Mouse (Mus musculus): ENCODE measurements around the gene Ldlrad2. TPM values are rescaled to one million over a fixed set of nuclear protein-coding genes. Genes with fewer than 3 reads are reported as not detected.
"Not testable (repeated sequence)": the region's sequence is repeated elsewhere in the genome, so short reads cannot be mapped to it uniquely, and the experiment has no call there.

The Ldlrad2 gene
- polyA plus RNA-seq, 1 experiment from 2014 or later = not detected

DNA sequence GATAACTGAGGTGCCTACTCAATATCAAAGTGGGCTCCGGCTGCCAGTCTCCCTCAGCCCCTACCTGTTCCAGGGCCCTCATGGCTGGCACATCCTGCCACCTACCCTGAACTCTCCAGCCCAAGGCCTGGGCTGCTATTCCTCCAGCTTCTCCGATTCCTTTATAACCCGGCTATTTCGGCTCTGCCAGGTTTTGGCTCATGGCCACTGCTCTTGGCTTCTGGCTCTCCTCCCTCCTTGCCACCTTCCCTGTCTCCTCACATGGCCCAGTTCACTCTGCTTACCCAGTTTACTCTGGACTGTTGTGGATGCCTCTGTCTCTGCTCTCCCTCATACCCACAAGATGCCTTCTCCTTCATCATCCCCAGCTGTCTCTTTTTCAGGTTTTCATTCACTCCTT is 16.6 kb upstream of the Ldlrad2 start:
- no peaks in the 10 kb centered on the region for H3K36me3 ChIP-seq
- 88% methylated on average over 4 of the region's 4 CpGs for WGBS
- H3K27me3 ChIP-seq (replicated peaks) = no peaks in the 10 kb centered on the region
- no peak overlapping the region for H3K4me3 ChIP-seq (replicated peaks)
- peaks cover 8% of the 10 kb centered on the region for H3K4me1 ChIP-seq (replicated peaks)
- no peak overlapping the region for H3K9ac ChIP-seq
- H3K27ac ChIP-seq = no peak overlapping the region
- ATAC-seq = no peak
- H3K9me3 ChIP-seq = no peaks in the 10 kb centered on the region
- no peak overlapping the region for H3K4me2 ChIP-seq (replicated peaks)

DNA sequence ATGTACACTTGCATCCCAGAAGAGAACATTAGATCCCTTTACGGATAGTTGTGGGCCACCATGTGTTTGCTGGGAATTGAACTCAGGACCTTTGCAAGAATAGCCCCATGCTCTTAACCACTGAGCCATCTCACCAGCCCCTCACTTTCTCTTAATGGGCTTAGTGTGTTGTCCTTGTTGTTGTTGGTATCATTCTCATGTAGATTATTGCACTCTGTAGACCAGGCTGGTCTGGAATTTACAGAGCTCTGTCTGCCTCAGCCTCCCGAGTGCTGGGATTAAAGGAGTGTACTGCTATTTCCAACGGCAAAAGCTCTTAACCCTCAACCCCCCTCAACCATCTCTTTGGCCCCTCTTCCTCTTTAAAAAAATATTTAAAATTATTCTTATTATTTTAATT is 15.2 kb upstream of the Ldlrad2 start:
- no peak for ATAC-seq
- no peaks in the 10 kb centered on the region for H3K9me3 ChIP-seq
- no peak overlapping the region for H3K4me2 ChIP-seq (replicated peaks)
- no peaks in the 10 kb centered on the region for H3K36me3 ChIP-seq
- 91% methylated on average over 3 of the region's 3 CpGs for WGBS
- H3K27me3 ChIP-seq (replicated peaks) = no peaks in the 10 kb centered on the region
- H3K4me3 ChIP-seq (replicated peaks) = no peak overlapping the region
- H3K4me1 ChIP-seq (replicated peaks) = no peaks in the 10 kb centered on the region
- H3K27ac ChIP-seq = no peak overlapping the region
- no peak overlapping the region for H3K9ac ChIP-seq

DNA sequence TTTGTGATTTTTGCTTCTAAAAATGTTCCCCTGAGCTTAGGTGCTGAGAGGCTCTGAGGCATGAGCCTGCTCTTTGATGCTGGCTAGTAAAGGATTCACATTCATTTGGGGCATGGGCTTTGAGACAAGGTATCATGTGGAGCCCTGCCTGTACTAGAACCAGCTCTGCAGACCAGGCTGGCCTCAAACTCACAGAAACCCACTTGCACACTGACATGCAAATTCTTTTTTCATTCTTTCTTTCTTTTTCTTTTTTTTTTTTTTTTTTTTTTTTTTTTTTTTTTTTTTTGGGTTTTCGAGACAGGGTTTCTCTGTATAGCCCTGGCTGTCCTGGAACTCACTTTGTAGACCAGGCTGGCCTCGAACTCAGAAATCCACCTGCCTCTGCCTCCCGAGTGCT is 14.7 kb upstream of the Ldlrad2 start:
- H3K4me1 ChIP-seq (replicated peaks); H3K27me3 ChIP-seq (replicated peaks); H3K4me3 ChIP-seq (replicated peaks); H3K36me3 ChIP-seq; H3K4me2 ChIP-seq (replicated peaks); H3K9me3 ChIP-seq; H3K9ac ChIP-seq; H3K27ac ChIP-seq; ATAC-seq: not testable (repeated sequence)
- 83% methylated on average over 2 of the region's 3 CpGs for WGBS

DNA sequence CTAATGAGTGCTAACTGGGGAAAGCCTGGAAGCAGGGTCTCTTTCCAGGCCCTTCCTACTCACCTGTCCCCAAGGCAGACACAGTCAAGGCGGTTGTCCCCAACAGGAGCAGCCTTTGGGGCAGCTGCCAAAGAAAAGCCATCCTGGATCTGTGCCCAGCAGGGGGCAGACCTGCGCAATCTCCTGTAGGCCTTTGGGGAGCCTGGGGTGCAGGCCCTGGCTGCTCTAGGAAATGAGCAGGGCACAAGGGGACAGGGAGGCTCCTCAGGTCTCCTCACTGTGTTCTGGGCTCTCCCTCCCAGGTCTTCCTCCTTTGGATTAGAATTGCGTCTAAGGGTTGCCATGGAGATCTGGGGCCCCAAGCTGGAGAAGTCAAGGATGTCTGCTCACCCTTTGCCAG is 7.4 kb upstream of the Ldlrad2 start:
- Histone ChIP-seq H3K4me2 (replicated peaks) (no peak overlapping the region), H3K36me3 (no peaks in the 10 kb centered on the region), H3K27ac (no peak overlapping the region), H3K4me3 (replicated peaks) (no peak overlapping the region), H3K27me3 (replicated peaks) (peaks cover 6% of the 10 kb centered on the region; the same call in 1 of the 2 replicates), H3K9me3 (no peaks in the 10 kb centered on the region), H3K9ac (no peak overlapping the region), H3K4me1 (replicated peaks) (peaks cover 10% of the 10 kb centered on the region; the same call in 1 of the 2 replicates)
- 35% methylated on average over 3 of the region's 3 CpGs for WGBS
- no peak for ATAC-seq

DNA sequence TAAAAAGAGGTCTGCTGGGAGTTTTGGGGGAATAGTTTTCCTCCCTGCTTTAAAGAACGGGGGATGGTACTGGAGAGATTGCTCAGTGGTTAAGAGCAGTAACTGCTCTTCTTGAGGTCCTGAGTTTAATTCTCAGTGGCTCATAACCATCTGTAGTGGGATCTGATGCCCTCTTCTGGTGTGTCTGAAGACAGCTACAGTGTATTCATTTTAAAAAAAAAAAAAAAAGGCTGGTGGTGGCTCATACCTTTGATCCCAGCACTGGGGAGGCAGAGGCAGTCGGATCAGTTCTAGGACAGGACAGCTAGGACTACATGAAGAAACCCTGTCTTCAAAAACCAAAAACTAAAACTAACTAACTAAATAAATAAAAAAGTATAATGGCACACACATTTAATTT is 5.9 kb upstream of the Ldlrad2 start:
- no peaks in the 10 kb centered on the region for H3K9me3 ChIP-seq
- H3K36me3 ChIP-seq = no peaks in the 10 kb centered on the region
- WGBS = 74% methylated on average over 2 of the region's 2 CpGs
- ATAC-seq = no peak
- peaks cover 6% of the 10 kb centered on the region; the same call in 1 of the 2 replicates for H3K27me3 ChIP-seq (replicated peaks)
- H3K4me1 ChIP-seq (replicated peaks) = peaks cover 10% of the 10 kb centered on the region; the same call in 1 of the 2 replicates
- H3K9ac ChIP-seq = no peak overlapping the region
- no peak overlapping the region for H3K27ac ChIP-seq
- H3K4me3 ChIP-seq (replicated peaks) = no peak overlapping the region
- no peak overlapping the region for H3K4me2 ChIP-seq (replicated peaks)

DNA sequence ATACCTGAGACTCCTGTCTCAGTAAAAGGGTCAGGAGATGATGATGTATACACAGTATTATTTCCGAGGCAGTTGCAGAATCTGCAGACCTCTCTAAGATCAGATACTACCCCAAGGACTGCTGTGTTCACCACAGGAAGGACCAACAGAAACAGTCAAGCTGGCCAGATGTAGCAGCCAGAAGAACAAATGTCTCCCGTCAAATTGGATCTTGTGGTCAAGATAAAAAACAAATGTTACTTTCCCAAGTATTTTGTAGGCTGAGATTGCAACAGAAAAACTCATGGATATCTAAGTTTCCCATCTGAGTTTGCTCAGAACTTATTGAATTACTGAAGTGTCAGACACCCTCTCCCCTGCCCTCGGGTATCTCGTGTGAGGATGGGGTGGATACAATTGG is 5.4 kb upstream of the Ldlrad2 start:
- H3K4me2 ChIP-seq (replicated peaks) = no peak overlapping the region
- ATAC-seq = no peak
- 48% methylated on average over 4 of the region's 4 CpGs for WGBS
- H3K9ac ChIP-seq = no peak overlapping the region
- H3K27ac ChIP-seq = no peak overlapping the region
- H3K9me3 ChIP-seq = no peaks in the 10 kb centered on the region
- H3K36me3 ChIP-seq = no peaks in the 10 kb centered on the region
- no peak overlapping the region for H3K4me3 ChIP-seq (replicated peaks)
- peaks cover 6% of the 10 kb centered on the region; the same call in 1 of the 2 replicates for H3K27me3 ChIP-seq (replicated peaks)
- H3K4me1 ChIP-seq (replicated peaks) = peaks cover 10% of the 10 kb centered on the region; the same call in 1 of the 2 replicates

DNA sequence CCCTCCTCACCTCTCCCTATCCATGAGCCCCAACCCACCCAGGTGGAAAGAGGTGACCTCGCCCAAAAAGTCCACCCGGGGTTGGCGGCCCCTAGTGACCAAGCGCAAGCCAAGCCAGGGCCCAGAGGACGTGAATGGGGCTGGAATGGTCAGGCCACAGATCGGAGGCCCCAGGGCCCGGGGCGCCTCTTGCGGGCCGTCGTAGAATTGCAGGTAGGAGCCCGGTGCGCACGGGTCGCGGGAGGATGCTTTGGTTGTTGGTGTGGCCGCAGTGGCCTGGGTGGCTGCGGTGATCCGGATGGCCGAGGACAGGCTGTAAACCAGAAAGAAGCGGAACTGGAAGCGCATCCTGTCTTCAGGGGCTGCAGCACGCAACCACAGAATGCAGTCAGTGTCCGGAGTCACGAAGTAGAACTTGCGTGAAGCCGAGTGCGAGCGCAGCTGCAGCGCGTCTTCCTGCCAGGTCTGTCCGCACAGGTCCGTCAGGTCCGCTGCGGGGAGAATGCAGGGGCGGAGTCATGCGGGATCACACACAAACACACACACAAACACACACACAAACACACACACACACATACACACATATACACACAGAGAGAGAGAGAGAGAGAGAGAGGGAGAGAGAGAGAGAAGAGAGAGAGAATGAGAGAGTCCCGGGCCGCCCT is 3.9 kb upstream of the Ldlrad2 start:
- H3K9me3 ChIP-seq = no peaks in the 10 kb centered on the region
- ATAC-seq = peak; percentile 53
- peak overlapping the region; percentile 80 for H3K4me2 ChIP-seq (replicated peaks)
- peaks cover 10% of the 10 kb centered on the region; the same call in 1 of the 2 replicates for H3K4me1 ChIP-seq (replicated peaks)
- no peak overlapping the region for H3K27ac ChIP-seq
- 5% methylated on average over 39 of the region's 39 CpGs for WGBS
- H3K4me3 ChIP-seq (replicated peaks) = peak overlapping the region; percentile 34
- H3K27me3 ChIP-seq (replicated peaks) = peaks cover 6% of the 10 kb centered on the region; the same call in 1 of the 2 replicates
- no peak overlapping the region for H3K9ac ChIP-seq
- no peaks in the 10 kb centered on the region for H3K36me3 ChIP-seq

DNA sequence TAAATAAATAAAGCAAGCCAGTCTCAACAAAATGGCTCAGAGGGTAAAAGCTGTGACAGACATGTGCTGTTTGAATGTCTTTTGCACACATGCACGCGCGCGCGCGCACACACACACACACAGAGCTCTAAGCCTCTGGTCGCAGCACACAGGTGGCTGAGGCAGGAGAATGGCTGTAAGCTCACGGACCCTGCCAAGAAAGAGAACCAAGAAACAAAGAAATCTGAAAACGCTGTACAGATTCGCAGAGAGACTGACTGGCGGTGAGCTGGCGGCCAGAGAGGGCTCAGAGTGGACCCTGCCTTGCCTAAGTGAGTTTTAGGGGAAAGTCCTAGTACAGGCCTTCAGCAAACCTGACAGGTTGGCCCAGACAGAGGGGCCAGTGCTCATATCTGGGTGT is 3.1 kb upstream of the Ldlrad2 start:
- Histone ChIP-seq H3K9ac (no peak overlapping the region), H3K4me2 (replicated peaks) (no peak overlapping the region), H3K27ac (no peak overlapping the region), H3K36me3 (no peaks in the 10 kb centered on the region), H3K4me1 (replicated peaks) (peaks cover 10% of the 10 kb centered on the region; the same call in 1 of the 2 replicates), H3K4me3 (replicated peaks) (no peak overlapping the region), H3K27me3 (replicated peaks) (peaks cover 6% of the 10 kb centered on the region; the same call in 1 of the 2 replicates), H3K9me3 (no peaks in the 10 kb centered on the region)
- ATAC-seq = no peak
- 96% methylated on average over 12 of the region's 12 CpGs for WGBS

DNA sequence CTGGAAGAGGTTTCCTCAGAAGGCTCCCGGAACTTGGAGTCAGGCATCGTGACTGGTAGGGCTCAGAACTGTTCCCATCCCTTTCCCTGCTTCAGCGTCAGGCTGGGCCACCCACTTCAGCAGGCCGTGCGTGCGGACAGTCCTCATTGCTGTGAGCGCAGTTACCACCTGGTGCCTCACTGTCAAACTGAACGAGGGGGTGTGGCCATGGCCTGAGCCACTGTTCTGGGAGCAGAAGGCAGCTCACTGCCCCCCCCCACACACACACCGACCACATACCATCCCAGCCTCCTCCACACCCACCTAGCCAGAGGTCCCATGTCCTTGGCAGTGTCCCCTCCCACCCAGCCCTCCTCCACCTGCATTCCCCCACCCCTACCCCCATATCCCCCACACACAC is 4.5 kb downstream of the Ldlrad2 start:
- no peak for ATAC-seq
- no peaks in the 10 kb centered on the region for H3K27me3 ChIP-seq (replicated peaks)
- H3K9me3 ChIP-seq = no peaks in the 10 kb centered on the region
- WGBS = 64% methylated on average over 9 of the region's 9 CpGs
- H3K36me3 ChIP-seq = peaks cover 13% of the 10 kb centered on the region
- no peak overlapping the region for H3K27ac ChIP-seq
- H3K4me3 ChIP-seq (replicated peaks) = no peak overlapping the region
- H3K9ac ChIP-seq = no peak overlapping the region
- H3K4me2 ChIP-seq (replicated peaks) = no peak overlapping the region
- no peaks in the 10 kb centered on the region for H3K4me1 ChIP-seq (replicated peaks)

DNA sequence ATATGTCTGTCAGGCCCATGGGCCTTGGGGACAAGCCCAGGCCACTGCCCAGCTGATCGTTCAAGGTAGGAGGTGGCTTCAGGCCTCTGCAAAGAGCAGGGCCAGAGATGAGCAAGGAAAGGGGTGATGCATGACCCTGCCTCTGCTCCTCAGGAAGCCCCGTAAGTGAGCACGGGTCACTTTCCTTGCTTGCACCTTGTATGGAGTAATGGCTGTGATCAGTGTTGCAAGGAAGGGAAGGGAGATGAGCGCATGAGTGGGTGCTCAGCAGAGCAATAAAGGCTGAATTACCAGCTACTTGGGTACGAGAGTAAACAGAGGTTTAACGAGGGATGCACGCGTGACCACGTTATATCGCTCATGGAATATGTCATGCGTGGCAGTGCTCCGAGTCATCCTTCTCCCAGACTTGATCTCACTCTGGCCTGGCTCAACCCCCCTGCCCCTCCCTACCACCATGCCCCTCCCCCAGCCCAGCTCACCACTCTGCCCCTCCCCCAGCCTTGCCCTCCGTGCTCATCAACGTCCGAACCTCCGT is 17.6 kb downstream of the Ldlrad2 start:
- Histone ChIP-seq H3K4me3 (replicated peaks) (no peak overlapping the region), H3K27me3 (replicated peaks) (no peaks in the 10 kb centered on the region), H3K9ac (no peak overlapping the region), H3K4me2 (replicated peaks) (no peak overlapping the region), H3K27ac (no peak overlapping the region), H3K36me3 (peaks cover 50% of the 10 kb centered on the region), H3K9me3 (no peaks in the 10 kb centered on the region), H3K4me1 (replicated peaks) (no peaks in the 10 kb centered on the region)
- ATAC-seq = no peak
- WGBS = 84% methylated on average over 16 of the region's 16 CpGs

DNA sequence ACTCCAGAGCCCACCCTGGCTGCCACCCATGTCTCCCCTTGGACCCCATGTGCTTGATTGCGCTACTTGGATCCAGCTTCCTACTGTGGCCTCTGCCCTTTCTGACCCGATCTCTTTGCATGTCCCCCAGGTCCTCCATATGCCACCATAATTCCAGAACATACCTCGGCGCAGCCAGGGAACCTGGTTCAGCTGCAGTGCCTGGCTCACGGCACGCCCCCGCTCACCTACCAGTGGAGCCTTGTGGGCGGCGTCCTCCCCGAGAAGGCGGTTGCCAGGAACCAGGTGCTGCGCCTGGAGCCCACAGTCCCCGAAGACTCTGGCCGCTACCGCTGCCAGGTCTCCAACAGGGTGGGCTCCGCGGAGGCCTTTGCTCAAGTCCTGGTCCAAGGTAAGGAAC is 20.9 kb downstream of the Ldlrad2 start:
- ATAC-seq = no peak
- H3K27me3 ChIP-seq (replicated peaks) = no peaks in the 10 kb centered on the region
- no peak overlapping the region for H3K4me2 ChIP-seq (replicated peaks)
- no peak overlapping the region for H3K27ac ChIP-seq
- H3K9me3 ChIP-seq = no peaks in the 10 kb centered on the region
- H3K9ac ChIP-seq = no peak overlapping the region
- no peak overlapping the region for H3K4me3 ChIP-seq (replicated peaks)
- peaks cover 62% of the 10 kb centered on the region for H3K36me3 ChIP-seq
- 95% methylated on average over 17 of the region's 17 CpGs for WGBS
- no peaks in the 10 kb centered on the region for H3K4me1 ChIP-seq (replicated peaks)

DNA sequence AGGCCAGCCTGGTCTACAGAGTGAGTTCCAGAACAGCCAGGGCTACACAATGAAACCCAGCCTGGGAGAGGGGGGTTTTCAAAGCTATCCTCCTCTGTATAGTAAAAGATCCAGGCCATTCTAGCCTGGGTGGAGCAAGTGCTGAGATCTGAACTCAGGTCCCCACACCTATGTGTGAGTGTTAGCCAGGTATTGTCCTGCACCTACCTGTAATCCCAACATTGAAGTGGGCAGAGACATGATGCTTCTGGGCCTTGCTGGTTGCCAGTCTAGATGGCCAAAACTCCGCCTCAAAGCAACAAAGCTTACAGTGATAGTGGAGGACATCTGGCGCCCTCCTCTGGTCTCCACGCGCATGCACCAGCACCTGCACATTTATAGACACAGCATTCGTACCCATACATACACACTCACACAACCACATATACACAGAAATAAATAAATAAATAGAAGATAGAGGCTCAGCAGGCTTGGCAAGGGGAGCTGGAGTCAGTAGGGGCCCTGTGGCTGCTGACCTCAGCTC is 28.3 kb downstream of the Ldlrad2 start:
- Histone ChIP-seq H3K9ac (no peak overlapping the region), H3K36me3 (peaks cover 71% of the 10 kb centered on the region), H3K4me3 (replicated peaks) (no peak overlapping the region), H3K4me1 (replicated peaks) (no peaks in the 10 kb centered on the region), H3K27me3 (replicated peaks) (no peaks in the 10 kb centered on the region), H3K9me3 (no peaks in the 10 kb centered on the region), H3K4me2 (replicated peaks) (no peak overlapping the region), H3K27ac (no peak overlapping the region)
- 81% methylated on average over 5 of the region's 5 CpGs for WGBS
- ATAC-seq = no peak

DNA sequence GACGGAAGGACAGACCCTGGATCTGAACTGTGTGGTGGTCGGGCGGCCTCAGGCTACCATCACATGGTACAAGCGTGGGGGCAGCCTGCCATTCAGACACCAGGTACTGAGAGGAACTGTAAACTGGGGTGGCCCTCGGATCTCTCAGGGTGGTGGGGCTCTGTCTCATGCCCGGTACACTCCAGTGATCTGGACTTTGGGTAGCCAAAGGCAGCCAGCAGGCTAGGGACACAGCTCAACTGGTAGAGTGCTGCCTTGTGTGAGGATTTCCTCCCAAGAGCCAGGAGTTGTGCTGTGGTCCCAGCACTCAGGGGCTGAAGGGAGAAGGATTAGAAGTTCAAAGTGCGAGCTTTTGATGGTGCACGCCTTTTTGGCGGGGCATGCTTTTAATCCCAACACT is 28.8 kb downstream of the Ldlrad2 start:
- H3K4me3 ChIP-seq (replicated peaks) = no peak overlapping the region
- H3K27me3 ChIP-seq (replicated peaks) = no peaks in the 10 kb centered on the region
- H3K4me2 ChIP-seq (replicated peaks) = no peak overlapping the region
- no peaks in the 10 kb centered on the region for H3K9me3 ChIP-seq
- H3K4me1 ChIP-seq (replicated peaks) = no peaks in the 10 kb centered on the region
- H3K27ac ChIP-seq = no peak overlapping the region
- 93% methylated on average over 9 of the region's 9 CpGs for WGBS
- H3K36me3 ChIP-seq = peaks cover 72% of the 10 kb centered on the region
- no peak overlapping the region for H3K9ac ChIP-seq
- ATAC-seq = no peak
